Mouse (Mus musculus) hindbrain, embryonic 11.5 days (tissue): ENCODE measurements at regions not wholly inside any gene's neighbourhood (a gene's known extent, or its start where the extent isn't known, plus 50 kb on each side); places are given as distances from the start of the nearest gene placed in this dataset.
"Not testable (repeated sequence)": the region's sequence is repeated elsewhere in the genome, so short reads cannot be mapped to it uniquely, and the experiment has no call there.

Source experiments
- ATAC-seq: fragments of 200-750 bp; cut with Nextera tagmentation; 2 replicates; pipeline ENCODE4 v1.8.0; 2017; ENCODE audit warnings: mild to moderate bottlenecking, moderate TSS enrichment, moderate library complexity; ENCODE audit not compliant: low FRiP score
- DNase-seq: peaks from one replicate; pipeline ENCODE4 v3.0.0-alpha.2; 2015; ENCODE audit warnings: low spot score
- H3K27ac ChIP-seq: fragments of 300-500 bp; sonication (generic); 2 replicates; pipeline ENCODE4 v1.5.1; 2014; ENCODE audit warnings: mild to moderate bottlenecking, low read depth, low read length
- H3K27me3 ChIP-seq: fragments of 300-500 bp; sonication (generic); 2 replicates; pipeline ENCODE4 v1.6.1; 2014; ENCODE audit warnings: mild to moderate bottlenecking, low read length, moderate library complexity, mixed read lengths; ENCODE audit not compliant: control insufficient read depth, insufficient read depth
- H3K36me3 ChIP-seq: fragments of 300-500 bp; sonication (generic); 2 replicates; pipeline ENCODE4 v1.6.1; 2014; ENCODE audit warnings: mild to moderate bottlenecking, low read length, moderate library complexity, mixed read lengths; ENCODE audit not compliant: control insufficient read depth, insufficient read depth
- H3K4me1 ChIP-seq: fragments of 300-500 bp; sonication (generic); replicated peaks from 2 replicates; pipeline ENCODE4 v1.6.1; 2014; ENCODE audit warnings: low read length, mixed read lengths; ENCODE audit not compliant: control insufficient read depth, insufficient read depth
- H3K4me2 ChIP-seq: fragments of 300-500 bp; sonication (generic); replicated peaks from 2 replicates; pipeline ENCODE4 v1.6.1; 2014; ENCODE audit warnings: mild to moderate bottlenecking, low read depth, low read length
- H3K4me3 ChIP-seq: fragments of 300-500 bp; sonication (generic); 2 replicates; pipeline ENCODE4 v1.5.1; 2014; ENCODE audit warnings: low read depth, low read length
- H3K9ac ChIP-seq: fragments of 300-500 bp; sonication (generic); 2 replicates; pipeline ENCODE4 v1.6.1; 2014; ENCODE audit warnings: low read depth, low read length
- H3K9me3 ChIP-seq: fragments of 300-500 bp; sonication (generic); 2 replicates; pipeline ENCODE4 v1.6.1; 2016; ENCODE audit warnings: low read length; ENCODE audit not compliant: control insufficient read depth
- WGBS: fragments of 180-500 bp; shearing (Covaris S2); extraction: QIAGEN DNeasy Blood & Tissue Kit; methylation state at CpG from one replicate; pipeline ENCODE4 v1.1.7; 2014; 5-methylcytosine and 5-hydroxymethylcytosine counted together

DNA sequence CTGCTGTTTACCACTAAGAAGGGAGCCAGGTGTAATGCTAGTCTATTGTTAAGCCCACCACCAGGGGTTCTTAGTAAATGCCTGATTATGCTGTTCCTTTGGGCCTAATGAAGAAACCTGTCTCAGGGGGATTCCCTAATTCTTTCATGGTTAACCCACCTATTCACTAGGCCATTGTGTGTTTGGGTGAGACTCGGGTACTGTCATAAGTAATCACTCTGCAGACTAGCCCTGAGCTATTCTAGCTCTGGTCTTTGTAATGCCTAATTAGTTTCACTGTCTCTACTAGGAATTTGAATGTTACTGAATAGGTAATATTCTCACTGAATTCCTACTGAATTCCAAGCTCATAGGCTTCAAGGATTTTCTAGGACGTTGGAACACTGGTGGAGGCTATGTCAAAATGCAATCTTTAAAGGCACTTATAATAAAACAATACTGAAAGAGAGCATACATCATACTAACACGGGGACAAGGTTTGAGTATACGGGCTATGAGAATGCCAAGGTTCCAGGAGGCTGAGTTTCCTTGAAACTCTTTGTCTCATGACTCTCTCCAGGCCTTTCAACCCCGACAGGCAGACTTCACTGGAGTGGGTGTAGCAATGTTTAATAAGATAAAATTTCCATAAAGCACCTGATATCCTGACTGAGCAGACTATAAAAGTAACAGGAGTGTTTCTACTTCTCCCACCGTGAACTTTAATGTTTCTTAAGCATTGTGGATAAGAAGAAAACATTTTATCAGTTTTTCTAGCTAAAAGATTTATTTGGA, 398.0 kb upstream of the Mdga2 start:
- H3K4me2 ChIP-seq, H3K9ac ChIP-seq, H3K27me3 ChIP-seq, H3K9me3 ChIP-seq, H3K4me3 ChIP-seq, H3K36me3 ChIP-seq, H3K27ac ChIP-seq, H3K4me1 ChIP-seq, DNase-seq: not testable (repeated sequence)
- 0 out of 2 replicates have a peak, but pooled peaks have one; percentile 46 for ATAC-seq
- 42% methylated on average over 6 of the region's 6 CpGs for WGBS

DNA sequence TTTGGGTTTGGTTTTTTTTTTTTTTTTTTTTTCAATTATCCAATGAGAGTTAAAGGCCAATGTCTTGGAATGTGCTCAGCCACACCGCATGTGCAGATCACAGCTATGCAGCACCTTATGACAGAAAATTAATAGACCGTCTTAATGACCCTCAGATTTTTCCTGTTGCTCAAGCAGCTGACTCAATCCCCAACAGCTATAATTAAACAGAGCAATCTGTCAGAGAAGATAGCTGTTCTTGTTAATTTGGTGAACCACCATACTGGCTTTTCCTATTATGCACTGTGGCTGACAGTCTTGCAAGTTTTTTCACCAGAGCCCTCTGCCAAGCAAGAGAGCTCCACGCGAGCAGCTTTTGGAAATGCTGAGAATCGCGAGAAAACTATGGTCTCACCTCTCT, 395.9 kb upstream of the Mdga2 start:
- no peak overlapping the region for H3K4me3 ChIP-seq
- H3K9me3 ChIP-seq: no peaks in the 10 kb centered on the region
- H3K36me3 ChIP-seq: no peaks in the 10 kb centered on the region
- DNase-seq (no peak), ATAC-seq (peak; percentile 41; the same call in 1 of the 2 replicates)
- no peak overlapping the region for H3K27ac ChIP-seq
- WGBS: 82% methylated on average over 6 of the region's 6 CpGs
- H3K27me3 ChIP-seq: no peaks in the 10 kb centered on the region
- no peak overlapping the region for H3K9ac ChIP-seq
- H3K4me2 ChIP-seq: no peak overlapping the region
- H3K4me1 ChIP-seq: no peaks in the 10 kb centered on the region

DNA sequence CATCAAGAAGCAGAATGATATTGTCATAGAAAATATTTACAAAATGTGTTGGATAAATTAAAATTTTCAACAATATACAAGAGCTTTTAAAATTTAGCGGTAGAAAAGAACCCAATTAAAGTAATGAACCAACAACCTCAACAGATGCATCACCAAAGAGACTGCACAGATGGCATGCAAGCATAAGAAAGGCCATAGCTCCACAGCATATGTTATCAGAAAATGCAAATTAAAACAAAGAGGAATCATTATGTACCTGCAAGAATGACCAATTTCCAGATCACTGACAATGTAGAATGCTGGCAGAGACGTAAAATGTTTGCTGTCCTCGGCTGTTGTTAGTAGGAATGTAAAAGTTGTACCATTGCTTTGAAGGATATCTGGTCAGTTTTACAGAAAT, 376.6 kb upstream of the Mdga2 start:
- ATAC-seq: no peak
- WGBS: 80% methylated on average over 3 of the region's 3 CpGs
- Histone ChIP-seq H3K27ac (no peak overlapping the region), H3K4me1 (no peaks in the 10 kb centered on the region), H3K9me3 (no peaks in the 10 kb centered on the region), H3K36me3 (no peaks in the 10 kb centered on the region), H3K4me3 (no peak overlapping the region), H3K27me3 (no peaks in the 10 kb centered on the region), H3K4me2 (no peak overlapping the region), H3K9ac (no peak overlapping the region)
- DNase-seq: no peak
